Mouse (Mus musculus) bone marrow macrophage, adult 2 months (primary cell): ENCODE results near the gene Ccdc43.

Source experiments
- CTCF ChIP-seq: IDR thresholded peaks from 2 replicates; pipeline ENCODE4 v1.5.1; 2012; ENCODE audit warnings: low read depth, mild to moderate bottlenecking, low read length, moderate library complexity
- POLR2A ChIP-seq: IDR thresholded peaks from 2 replicates; pipeline ENCODE4 v1.6.1; 2012; ENCODE audit warnings: mild to moderate bottlenecking, low read depth, low read length, borderline replicate concordance

GRCm38 (mm10) chr11:102725574-102725973 is 28.0 kb upstream of the Ccdc43 start:
- no peak for TF ChIP-seq POLR2A
- no peak for TF ChIP-seq CTCF
